Mouse (Mus musculus): ENCODE results near the gene Gucd1.
A peak's percentile ranks its signal among the peaks of the same experiment; 100 is the strongest.
"Not testable (repeated sequence)": the region's sequence is repeated elsewhere in the genome, so short reads cannot be mapped to it uniquely, and the experiment has no call there.

Gucd1 gene

DNA sequence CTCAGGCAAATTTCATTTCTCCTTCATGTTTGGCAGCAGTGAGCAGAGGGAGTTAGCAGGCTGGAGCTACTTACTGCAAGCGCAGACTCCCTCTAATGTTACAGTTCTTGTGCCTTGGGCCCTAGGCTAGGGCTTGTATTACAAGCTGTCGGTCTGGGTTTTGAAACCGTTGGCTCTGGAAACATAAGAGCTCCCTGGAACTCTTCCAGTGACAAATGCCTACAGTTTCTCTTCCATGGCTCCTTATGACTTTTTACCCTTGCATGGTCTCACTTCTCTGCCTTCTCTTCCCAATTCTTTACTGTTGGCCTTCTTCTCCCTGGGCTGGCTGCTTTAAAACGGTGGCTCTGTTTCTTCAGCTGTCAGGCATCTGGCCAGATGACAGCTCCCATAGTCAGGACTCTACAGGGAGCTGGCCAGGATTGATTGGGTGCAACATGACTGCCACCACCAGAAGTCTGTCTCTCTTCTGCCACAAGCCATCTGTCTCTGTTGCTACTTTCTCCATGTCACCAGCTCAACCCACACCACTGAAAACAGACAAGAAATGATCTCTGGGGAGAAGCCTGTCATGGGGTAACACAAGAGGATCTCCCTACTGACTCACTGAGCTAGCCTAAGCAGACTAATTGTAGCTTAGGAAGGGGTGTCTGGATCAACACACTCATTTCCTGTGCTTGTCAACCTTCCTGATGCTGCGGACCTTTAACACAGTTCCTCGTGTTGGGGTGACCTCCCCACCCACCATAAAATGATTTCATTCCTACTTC is 51.8 kb downstream of the Gucd1 start:
- DNase-seq (ENCODE audit: low read depth) = no peak

DNA sequence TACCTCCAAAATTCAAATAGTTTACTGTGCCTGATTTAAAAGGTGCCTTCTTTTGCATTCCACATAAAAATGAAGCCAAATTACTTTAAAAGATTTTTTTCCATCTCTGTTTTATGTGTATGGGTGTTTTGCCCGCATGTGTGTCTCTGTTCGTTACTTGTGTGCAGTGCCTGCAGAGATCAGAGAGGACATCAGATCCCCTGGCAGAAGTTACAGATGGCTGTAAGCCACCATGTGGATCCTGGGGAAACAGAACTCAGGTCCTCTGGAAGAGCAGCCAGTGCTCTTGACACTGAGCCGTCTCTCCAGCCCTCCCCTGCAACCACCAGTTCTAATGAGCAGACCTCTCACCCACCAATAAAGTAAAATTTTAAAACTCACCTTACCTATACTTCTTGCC is 55.0 kb downstream of the Gucd1 start:
- DNase-seq (ENCODE audit: low read depth) = no peak

DNA sequence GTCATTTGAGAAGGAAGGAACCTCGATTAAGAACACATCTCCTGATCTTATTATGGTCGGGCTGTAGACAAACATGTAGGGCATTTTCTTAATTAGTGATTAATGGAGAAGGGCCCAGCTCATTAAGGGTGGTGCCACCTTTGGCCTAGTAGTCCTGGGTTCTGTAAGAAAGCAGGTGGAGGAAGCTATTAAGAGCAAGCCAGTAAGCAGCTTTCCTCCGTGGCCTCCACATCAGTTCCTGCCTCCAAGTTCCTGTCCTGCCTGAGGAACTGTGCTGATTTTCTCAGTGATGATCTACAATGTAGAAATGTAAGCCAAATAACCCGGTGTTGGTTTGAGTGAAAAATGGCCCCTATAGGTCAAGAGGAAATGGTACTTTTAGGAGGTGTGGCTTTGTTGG is 59.4 kb downstream of the Gucd1 start:
- DNase-seq (ENCODE audit: low read depth) = no peak

DNA sequence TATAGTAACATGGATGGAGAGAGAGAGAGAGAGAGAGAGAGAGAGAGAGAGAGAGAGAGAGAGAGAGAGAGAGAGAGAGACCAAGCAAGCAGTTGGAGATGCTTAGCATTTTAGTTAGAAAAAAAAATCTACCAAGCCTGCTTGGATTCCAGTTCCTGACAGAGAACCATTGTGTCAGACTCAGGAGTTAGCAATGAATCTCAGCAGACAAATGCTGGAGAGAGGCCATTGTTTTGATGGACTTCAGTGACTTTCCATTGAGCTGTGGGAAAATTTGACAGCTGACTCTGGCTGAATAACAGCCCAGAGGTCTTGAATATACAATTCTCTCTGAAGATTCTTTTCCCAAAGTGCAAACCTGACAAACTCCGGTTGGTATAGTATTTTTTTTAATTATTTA is 59.9 kb downstream of the Gucd1 start:
- DNase-seq (ENCODE audit: low read depth) = no peak

DNA sequence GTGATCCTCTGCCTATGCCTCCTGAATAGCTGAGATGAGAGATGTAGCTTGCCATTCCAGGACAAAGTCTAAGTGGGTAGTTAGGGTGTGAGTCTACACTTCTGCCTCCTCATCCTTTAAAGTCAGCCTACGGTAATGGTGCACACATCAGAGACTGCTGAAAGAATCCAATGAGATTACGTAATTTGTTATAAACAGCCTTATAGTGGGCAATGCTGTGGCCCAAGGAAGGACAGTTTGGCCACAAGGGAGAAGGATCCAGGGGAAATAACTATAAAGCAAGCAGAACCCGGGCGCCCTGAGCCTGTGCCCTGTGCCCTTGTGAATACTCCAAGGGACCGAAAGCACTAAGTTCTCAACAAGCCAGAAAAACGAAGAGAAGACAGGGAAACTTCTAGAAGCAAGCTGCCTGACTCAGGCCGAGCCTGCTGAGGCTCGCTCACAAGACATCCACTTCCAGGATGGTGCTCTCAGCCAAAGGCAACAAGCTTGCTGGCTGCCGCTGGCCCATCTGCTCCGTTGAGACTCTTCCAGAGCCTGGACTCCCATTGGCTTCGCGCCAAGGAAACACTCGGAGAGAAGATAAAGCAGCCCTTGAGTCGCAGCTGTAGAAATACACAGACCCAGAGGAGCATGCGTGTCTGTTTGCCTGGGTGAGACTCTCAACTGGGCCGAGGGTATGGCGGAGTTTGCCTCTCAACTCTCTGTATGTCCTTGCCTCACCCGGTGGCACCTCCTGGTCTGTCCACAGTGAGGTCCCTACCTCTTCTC is 61.5 kb downstream of the Gucd1 start:
- not testable (repeated sequence) for DNase-seq (ENCODE audit: low read depth)

DNA sequence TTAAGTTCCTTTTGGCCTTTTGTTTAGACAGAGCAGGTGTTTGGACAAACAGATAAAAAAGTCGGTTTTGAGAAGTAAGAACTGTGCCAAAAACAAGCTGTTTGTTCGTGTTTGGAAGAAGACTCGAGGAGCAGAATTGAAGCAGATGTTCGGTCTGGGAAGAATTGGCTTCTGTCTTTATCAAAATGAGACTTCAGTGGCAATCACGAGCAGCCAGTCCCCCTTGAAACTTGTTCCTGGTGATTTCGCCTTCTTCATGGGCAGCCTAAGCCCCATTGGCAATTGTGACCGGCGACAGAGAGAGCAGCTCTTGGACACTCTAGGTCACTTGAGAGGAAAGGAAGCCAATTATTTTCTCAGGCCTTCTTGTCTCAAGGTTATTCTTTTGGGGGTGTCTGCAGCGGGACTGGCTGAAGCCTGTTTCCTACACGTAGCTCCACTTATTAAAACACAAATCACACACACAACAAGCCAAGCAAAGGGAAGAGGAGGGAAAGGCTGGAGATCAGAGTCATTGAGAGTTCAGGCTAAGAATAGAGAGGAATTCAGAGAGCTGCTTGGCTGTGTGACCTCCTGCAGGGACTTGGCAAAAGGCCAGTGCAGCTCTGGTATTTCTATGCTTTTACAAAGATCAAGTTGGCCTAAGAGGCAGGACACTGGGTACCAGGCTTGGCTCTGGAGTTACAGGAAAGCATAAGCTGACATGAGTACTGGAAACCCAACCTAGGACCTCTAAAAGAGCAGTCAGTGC is 66.6 kb downstream of the Gucd1 start:
- no peak for DNase-seq (ENCODE audit: low read depth)

DNA sequence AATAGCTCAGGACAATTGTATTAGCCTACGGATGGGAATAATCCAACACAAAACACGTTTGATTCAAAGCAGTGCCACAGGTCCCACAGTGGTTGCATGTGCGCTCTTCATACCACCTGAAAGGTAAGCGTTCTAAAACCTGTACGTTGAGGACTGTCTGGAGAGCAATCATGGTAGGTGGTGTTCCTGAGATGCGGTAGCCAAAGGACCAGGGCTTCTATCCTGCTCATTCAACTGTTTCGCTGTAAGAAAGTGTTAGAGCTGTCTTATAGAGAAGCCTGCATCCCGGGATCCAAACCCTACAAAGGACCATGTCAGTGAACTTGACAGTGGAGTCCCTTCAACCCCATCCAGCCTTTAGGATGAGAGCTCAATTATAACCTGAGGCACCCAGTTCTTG is 67.4 kb downstream of the Gucd1 start:
- no peak for DNase-seq (ENCODE audit: low read depth)

DNA sequence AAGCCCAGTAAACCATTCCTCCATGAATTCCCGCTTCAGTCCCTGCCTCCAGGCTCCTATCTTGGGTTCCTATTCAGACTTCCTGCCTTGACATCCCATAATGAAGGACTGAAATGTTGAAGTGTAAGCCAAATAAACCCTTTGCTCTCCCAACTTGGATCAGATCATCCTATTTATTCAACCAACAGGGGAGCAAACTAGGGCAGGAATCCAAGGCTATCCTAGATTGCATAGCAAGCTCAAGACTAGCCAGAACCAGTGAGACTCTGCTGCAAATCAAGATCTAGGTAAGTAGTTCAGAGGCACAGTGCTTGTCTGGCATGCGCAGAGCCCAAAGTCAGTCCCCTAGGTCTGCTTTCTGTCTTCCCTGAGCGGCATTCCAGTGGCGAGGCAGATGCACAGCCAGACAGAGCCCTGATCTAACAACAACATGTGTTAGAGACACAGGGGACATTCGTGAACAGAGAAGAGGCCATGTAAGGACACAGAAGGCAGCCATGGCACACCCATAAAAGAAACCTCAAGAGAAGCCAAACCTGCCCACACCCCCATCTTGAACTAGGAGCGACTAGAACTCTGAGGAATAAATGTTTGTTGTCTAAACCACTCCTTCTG is 68.9 kb downstream of the Gucd1 start:
- DNase-seq (ENCODE audit: low read depth) = no peak

DNA sequence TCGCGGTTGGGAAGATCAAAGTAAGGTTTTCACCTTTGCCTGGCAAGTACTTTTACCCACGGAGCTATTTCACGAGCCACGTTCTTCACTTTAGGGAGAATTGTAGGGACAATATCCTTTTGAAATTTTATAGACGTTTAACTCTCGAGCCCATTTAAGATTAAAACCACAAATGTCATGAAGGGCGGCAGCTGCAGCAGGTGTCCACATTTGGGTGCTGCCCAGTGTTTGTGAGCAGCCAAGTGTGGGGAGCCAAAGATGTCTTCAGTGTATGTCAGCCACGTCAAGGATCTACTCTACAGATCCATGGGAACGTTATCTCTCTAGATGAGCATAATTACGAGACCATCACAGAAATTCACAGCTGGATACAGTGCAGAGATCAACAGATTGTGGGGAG is 70.3 kb downstream of the Gucd1 start:
- no peak for DNase-seq (ENCODE audit: low read depth)

DNA sequence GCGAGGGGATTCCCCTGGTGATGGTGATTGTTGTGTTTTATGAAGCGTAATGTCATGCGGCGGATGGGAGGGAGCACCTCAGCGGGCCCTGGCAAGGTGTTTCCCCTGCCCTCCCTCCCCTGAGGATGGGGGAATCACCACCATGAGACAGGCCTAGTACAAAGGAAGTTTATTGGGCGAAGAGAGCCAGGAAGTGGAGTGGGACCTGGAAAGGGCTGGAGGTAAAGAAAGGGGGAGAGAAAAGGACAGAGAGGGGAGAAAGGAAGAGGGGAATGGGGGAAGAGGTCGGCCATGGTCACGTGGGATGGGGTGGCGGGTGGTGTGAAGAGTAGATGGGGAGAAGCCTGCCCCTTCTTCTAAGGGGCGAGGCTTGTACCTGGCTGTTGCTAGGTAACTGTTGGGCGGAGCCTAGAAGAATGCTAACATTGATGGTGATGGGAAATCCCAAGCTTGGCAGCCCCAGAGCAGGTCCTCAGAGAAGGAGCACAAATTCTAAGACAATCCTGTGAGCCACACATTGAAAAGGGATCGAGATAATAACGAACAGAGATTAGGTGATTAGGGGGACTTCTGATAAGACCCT is 71.2 kb downstream of the Gucd1 start:
- DNase-seq (ENCODE audit: low read depth) = peak; percentile 56

DNA sequence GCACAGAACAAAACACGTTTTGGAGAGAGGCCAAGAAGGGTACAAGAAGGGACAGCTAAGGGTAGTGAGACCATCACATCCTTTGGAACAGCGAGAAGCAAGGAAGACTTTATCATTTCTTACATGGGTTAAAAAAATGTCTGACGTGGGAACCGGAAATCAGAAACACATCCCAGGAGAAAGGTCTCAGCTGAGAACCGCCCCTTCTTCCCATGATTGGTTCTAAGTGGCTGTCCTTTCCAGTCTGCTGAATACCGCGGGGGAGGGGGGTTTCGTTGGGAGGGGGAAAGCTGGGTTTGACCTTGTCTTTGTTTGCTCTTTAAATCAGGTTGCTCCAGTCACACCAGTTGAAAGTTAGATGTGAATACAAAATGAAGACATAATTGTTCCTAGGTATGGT is 72.7 kb downstream of the Gucd1 start:
- DNase-seq (ENCODE audit: low read depth) = no peak

DNA sequence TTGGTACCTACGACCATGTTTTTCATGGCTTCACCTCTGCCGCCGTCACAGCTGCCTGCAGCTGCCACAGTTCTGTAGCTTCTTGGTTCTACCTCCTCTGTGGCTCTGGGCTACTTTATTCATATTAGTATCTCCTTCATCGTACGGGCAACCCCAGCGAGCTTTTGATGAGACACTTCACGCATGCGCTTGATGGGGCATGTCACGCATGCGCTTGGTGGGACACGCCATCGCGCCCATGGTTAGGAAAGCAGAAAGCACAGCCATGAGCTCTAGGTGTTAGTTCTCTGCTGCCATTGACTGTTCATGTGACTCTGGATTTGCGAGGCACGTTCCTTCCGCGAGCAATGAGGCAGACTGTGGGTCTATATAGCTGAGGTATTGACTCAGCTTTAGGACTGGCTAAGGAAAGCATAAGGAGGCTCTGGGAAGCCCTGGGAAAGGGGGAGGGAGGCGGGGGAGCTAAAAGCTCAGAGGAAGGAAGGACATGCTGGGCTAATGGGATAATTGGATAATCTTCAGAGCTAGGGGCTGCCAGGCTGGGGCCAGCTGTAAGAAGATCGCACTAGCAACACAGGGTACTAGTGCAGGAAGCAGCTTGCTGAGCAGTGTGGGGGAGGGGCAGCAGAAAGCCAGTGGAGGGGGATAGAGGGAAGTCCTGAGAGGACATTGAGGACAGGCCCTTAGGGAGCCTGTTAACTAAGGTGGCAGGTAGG is 73.5 kb downstream of the Gucd1 start:
- no peak for DNase-seq (ENCODE audit: low read depth)

DNA sequence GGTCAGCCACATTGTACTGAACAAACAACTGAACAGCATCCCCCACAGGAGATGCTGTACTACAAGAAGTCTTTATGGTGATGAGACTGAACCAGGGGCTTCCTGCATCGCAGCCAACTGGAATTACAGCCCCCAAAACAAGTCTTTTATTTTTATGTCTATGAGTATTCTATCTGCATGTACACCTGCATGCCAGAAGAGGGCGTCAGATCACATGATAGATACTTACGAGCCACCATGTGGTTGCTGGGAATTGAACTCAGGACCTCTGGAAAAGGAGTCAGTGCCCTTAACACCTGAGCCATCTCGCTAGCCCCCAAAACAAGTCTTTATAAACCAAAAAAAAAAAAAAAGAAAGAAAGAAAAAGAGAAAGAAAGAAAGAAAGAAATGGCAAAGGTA is 74.8 kb downstream of the Gucd1 start:
- DNase-seq (ENCODE audit: low read depth) = no peak

DNA sequence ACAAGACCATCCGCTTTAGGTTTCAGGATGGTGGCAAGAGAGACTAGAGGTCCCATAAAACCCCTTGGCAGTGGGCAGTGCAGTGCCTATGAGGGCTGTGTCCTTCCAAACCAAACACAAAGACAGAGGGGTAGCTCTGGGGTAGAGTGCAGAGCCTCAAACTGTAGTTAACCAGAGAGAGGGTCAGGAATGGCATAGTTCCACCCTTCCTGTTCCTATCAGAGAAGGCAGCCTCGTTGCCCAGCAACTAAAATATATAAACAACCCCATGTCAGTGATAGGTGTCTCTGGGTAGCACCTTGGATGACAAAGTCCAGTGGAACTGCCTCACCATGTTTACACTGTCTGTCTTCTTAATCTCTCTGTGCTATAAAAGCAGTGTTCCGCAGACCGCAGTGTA is 76.0 kb downstream of the Gucd1 start:
- DNase-seq (ENCODE audit: low read depth) = no peak

DNA sequence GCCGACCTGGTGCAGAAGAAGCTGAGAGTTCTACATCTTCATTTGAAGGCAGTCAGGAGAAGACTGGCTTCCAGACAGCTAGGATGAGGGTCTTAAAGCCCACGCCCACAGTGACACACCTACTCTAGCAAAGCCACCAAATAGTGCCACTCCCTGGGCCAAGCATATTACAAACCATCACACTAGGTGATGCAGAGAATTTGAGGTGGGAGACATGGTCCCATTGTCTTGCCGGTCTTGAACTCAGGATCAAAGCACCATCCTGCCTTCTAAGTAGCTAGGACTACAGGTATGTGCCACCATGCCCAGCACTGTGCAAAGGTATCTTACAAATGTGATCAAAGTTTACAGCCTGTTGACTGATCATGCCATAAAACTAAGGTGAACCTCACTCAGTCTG is 77.0 kb downstream of the Gucd1 start:
- DNase-seq (ENCODE audit: low read depth) = no peak

DNA sequence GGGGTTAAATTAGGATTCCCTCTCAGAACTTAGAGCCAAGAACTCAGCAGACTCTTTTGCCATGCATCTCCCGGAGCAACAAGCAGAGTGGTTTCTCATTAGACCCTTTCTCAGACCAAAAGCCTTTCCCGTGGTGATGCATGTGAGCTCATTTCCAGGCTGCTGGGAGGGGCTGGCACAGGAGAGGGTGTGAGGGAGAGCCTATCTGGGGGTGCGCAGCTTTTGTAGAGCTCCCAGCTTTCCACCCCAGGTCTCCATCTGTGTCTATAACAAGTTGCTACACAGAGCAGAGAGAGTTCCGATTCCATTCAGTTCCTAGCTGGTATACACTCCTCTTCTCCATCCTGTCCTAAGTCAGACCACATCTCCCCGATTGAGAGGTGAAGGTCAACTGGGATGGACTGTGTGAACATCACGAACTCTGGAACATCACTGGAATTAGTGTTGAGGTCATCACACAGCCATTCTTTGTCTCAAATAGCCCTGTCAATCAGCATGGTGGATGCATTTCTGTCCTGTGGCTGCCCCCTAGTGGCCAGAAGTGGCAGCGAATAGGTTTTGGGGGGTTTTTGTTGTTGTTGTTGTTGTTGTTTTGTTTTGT is 78.5 kb downstream of the Gucd1 start:
- peak; percentile 69 for DNase-seq (ENCODE audit: low read depth)

DNA sequence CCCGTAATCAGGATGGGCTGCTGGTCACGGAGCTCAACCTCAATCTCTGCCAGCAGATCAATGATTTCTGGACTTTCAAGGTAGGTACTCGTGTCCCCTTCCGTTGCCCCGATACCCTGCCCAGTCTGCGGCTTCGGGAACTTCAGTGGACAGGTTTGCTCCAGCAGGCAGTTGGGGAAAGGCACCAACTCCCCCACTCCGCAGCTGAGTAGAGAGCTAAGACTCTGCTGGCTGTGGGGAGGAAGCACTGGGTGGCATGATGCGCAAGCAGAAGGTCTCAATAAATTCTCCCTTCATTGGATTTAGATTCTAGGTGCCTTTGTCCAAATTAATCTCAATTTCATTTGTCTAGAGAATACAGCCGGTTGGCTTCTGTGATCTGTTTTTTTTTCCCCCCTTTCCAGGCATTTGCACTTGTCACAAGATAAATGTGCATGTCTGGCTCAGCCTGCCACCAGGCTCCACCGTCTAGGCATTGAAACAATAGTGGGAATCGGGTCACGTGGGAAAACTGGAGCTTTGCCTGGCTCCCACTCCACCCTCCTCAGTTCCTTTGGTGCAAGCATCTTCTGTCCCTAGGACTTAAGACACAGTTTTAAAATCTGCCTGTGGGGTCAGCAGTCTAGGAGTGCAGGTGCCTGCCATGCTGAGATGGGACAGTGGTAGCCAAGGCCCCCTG is 79.5 kb downstream of the Gucd1 start:
- no peak for DNase-seq (ENCODE audit: low read depth)

DNA sequence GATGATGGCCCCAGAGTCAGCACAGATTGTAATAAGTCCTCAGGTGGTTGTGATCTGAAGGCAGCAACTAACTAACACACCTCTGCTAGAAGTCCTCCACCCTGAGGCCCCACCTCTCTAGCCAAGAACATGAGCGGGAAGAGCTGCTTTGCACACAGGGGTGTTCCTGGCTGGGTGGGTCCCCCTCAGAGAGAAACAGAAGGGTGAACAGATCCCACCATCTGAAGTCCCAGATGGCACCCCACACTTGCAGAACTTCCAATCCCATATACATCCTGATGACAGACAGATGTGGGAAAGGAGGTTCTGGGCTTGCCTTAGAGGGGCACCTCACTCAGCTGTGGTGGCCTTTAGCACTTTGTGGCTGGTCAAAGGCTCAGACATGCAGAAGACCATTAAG is 80.5 kb downstream of the Gucd1 start:
- no peak for DNase-seq (ENCODE audit: low read depth)

DNA sequence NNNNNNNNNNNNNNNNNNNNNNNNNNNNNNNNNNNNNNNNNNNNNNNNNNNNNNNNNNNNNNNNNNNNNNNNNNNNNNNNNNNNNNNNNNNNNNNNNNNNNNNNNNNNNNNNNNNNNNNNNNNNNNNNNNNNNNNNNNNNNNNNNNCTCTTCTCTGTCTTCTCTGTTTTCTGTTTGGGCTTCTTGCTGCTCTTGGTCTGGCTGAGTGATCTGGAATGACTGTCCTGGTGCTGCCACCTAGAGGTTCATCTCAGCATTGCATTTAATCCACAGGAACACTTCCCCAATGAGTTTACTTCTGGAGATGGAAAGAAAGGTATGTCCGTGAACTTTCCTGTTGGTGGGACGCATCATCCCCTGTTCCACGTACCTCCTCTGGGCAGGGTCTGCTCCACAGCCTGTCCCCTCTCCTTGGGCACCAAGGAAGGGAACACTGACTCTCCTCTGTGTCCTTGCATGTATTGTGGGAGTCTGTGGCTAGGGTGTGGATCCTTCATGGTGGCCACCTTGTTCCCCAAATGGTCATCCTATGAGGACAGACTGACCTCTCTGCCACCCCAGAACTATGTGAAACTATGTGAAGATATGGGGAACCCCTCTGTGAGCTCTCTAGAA is 81.1 kb downstream of the Gucd1 start:
- DNase-seq (ENCODE audit: low read depth) = peak; percentile 93

DNA sequence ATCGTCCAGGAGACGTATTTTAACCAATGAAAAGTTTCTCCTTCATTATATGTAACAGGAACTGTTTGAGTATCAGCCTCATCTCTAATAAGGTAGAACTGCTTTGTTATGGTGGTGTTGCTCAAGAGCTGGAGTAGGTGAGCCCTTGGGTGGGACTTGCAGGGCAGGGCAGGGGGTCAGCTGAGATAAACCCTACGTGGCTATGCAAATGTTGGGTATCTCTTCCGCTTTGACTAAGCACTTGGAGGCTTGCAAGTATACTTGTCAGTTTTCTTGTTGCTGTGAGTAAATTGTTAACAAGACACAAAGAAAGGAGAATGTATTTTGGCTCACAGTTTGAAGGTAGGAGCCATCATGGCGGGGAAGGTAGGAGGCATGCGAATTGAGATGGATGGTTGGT is 87.1 kb downstream of the Gucd1 start:
- no peak for DNase-seq (ENCODE audit: low read depth)

All from naive thymus-derived CD4-positive, alpha-beta T cell, adult 2 months (primary cell).